Mouse (Mus musculus) Muller cell, postnatal 12 days (primary cell): ENCODE measurements at regions not wholly inside any gene's neighbourhood (a gene's known extent, or its start where the extent isn't known, plus 50 kb on each side); places are given as distances from the start of the nearest gene placed in this dataset.

Experiments
- DNase-seq: peaks from one replicate; pipeline ENCODE4 v3.0.0-alpha.2; 2015; ENCODE audit errors: inconsistent ontology term

DNA sequence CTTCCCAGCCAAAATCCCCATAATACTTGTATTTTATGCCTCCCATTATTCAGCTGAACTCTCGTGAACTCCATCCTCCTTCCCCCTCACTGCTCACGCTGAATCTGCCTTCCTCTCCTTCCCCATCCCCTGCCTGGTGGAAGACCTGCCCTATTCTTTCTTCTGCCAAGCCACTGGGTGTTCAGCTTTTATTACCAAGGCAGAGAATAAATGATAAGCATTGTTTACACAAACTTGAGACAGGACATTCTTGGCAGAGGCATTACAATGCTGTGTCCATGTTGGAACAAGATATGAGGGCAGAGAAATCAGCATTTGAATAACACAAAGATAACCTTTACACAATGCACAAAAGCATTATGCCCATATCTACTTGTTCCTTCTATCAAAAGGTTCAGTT lies 80.2 kb downstream of the Dhrs2 start:
- peak; percentile 50 for DNase-seq

DNA sequence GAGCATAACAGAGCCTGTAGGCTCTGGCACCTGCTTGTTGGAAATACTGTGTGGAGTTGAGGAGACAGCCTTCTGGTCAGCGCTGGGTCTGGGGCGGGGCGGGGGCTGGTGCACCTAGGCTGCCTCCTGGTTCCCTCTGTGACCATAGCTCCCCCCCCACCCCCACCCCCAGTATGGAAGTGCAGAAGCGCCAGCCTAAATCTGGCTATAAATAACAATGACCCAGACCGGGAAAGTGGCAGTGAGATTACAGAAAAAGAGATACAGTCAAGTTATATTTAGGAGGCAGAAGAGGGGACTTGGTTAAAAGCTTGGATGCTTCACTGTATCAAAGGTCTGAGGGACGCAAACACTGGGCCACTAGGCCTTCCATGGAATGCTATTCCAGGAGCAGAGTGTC lies 91.8 kb downstream of the Dhrs2 start:
- DNase-seq: no peak

GRCm38 (mm10) chr14:55323897-55324296 lies 102.1 kb downstream of the Dhrs2 start:
- no peak for DNase-seq

DNA sequence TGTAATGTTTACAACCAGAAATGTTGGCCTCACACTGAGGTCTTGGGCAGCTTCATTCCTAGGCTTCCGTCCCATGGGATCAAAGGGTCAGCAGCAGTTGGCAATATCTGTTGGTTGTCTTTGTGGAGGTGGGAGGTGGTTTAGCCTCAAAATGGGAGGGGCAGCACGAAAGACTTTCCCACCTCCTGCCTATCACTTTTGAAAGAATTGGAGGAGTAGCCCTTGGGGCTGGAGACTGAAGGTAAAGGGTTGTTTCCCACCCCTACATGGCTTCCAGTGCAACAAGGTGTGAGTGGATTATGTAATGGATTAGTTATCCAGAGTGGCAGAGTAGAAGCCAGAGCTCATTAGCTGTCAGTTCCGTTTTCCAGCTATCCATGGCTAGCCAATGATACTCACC lies 102.5 kb downstream of the Dhrs2 start:
- DNase-seq: peak; percentile 8

GRCm38 (mm10) chr14:55333812-55334211 lies 112.0 kb downstream of the Dhrs2 start:
- DNase-seq: no peak

GRCm38 (mm10) chr14:55334305-55334704 lies 112.5 kb downstream of the Dhrs2 start:
- DNase-seq: no peak

GRCm38 (mm10) chr14:55335586-55335985 lies 113.8 kb downstream of the Dhrs2 start:
- no peak for DNase-seq

DNA sequence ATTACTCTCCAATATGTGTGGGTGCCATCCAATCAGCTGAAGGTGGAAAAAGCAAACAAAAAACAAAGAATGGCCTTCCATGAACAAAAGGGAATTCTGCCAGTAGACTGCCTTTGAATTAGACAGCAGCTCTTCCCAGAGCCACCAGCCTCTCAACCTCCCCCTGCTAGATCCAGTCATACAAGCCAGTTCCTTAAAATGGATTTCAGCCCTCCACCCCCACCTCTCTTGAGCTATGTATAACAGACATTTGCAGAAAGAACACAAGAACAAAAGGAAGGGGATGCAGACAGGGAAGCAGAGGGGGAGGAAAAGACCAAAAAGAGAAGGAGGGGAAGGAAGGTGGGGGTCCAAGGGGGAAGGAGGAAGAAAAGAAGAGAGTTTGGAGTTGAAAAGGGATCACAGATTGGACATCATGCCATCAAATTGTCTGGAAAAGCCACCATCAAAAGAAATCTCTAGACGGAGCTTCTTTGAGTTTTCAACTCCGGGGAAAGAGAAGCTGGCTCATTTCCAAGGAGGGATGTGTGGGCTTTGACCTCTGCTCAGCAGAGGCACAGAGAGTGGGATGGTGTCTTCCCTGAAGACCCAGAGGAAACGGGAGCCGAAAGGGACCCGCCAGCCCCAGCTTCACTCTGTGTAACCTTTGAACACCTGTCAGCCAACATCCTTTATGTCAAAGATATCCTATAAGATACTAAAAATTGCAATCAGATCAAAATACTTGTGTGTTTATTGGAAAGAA lies 114.8 kb downstream of the Dhrs2 start:
- DNase-seq: peak; percentile 10

- DNase-seq: no peak
These were observed 116.2 kb downstream of the Dhrs2 start for GRCm38 (mm10) chr14:55338010-55338409.

GRCm38 (mm10) chr14:55338500-55338899 lies 116.7 kb downstream of the Dhrs2 start:
- peak; percentile 16 for DNase-seq

- no peak for DNase-seq
These were observed 117.3 kb downstream of the Dhrs2 start for GRCm38 (mm10) chr14:55339036-55339614.

GRCm38 (mm10) chr14:55343341-55343740 lies 121.5 kb downstream of the Dhrs2 start:
- no peak for DNase-seq

DNA sequence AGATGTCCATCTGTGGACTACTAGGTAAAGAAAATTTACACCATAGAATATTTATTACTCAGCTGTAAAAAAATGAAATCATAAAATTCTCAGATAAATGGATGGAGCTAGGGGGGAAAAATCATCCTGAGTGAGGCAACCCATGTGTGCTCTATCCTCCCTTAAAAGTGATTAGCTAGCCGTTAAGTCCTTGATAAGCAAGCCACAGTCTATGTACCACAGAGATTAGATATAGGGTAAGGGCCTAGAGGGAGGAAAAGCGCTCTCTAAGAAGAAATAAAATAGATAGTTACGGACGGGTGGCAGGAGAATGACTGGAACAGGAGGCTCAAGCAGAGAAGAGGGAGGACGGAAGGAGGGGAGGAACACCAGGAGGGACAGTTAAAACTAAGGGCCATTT lies 122.1 kb downstream of the Dhrs2 start:
- no peak for DNase-seq

GRCm38 (mm10) chr14:55345091-55345490 lies 123.3 kb downstream of the Dhrs2 start:
- DNase-seq: no peak

DNA sequence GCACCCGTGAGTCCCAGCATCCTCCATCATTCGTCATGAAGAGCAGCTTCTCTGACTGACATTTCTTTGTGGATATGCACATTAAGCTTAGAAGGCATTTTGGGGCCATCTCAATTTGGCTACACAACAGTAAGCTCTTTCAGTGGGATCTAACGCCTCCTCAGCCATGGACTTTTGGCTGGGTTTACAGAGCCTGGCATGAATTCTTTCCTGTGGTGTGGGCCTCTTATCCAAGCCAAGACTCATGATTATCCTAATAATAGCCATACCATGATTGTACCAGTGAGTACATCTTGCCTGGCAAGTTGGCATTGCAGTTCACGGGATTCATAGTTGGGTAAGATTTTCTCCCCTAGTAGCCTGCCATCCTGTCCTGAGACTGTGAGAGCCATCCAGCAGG lies 126.3 kb downstream of the Dhrs2 start:
- DNase-seq: peak; percentile 82

GRCm38 (mm10) chr14:55357258-55357657 lies 121.3 kb upstream of the Dhrs4 start:
- DNase-seq: no peak

- DNase-seq: no peak
These were observed 120.1 kb upstream of the Dhrs4 start for GRCm38 (mm10) chr14:55358429-55358828.

DNA sequence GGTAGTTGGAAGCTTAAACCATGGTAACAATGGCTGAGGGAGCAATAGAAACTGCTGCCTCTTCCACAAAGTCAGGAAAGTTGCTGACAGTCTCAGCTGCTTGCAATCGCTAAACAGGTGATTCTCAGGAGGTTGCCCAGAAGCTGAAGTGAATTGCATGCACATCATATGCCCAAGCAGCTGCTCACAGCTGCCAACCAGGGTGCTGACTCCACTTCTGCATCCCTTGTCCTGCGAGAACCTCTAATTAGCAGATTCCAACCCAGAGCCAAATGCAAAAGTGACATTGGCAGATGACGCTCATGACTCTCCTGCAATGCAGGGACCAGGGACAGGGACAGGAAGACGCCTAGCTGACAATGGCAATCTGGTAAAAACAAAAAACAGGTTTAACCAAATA lies 116.2 kb upstream of the Dhrs4 start:
- DNase-seq: no peak

- DNase-seq: no peak
These were observed 115.8 kb upstream of the Dhrs4 start for GRCm38 (mm10) chr14:55362757-55363156.

DNA sequence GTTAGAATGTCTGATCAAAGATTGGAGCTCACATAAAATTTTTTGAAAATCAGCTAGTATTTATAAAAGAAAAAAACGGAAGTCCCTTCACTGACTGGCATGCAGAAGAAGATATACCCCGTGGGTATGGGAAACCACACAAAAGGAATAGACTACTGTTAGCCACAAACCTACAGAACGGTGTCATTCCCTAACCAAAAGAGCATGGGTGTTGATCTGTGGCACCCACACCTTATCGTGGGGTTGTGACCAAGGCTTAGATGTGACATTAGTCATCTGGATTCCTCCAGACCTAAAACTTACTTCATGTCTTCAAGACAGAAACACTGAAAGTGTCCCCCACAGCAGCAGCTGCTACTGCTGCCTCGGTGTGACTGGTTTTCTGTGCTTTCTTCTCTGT lies 108.2 kb upstream of the Dhrs4 start:
- DNase-seq: no peak

- no peak for DNase-seq
These were observed 105.6 kb upstream of the Dhrs4 start for GRCm38 (mm10) chr14:55372960-55373359.

DNA sequence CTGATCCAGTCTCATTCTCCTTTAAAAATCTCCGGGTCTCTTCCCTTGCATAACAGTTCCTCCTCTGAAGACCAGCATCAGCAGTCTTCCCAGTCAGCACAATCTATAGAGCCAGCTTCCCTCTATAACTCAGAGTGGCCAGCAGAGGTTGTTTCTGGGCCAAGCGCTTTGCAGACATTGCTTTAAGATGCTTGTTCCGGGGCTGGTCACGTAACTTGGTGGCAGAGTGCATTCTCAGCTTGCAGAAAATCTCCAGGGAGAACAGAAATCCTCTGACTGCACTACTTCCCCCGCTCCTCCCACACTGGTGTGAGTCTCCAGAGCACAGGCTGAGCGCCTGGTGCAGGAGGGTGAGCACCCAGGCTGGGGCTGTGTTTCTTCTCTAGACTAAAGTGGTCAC lies 91.8 kb upstream of the Dhrs4 start:
- DNase-seq: no peak

GRCm38 (mm10) chr14:55387378-55387777 lies 91.2 kb upstream of the Dhrs4 start:
- DNase-seq: peak; percentile 70

GRCm38 (mm10) chr14:55392390-55392789 lies 86.2 kb upstream of the Dhrs4 start:
- no peak for DNase-seq
